ENCODE assay signal across 15 mouse cellular contexts in genomic region chr6:97333323-97333722, GRCm38 (mm10).
"Had no signal": no experiment of that assay in that cellular context is flagged by ENCODE, and none has a peak within 500 bp of the region (broad histone marks: within the 10 kb centered on the region; RNA-seq: fewer than 3 reads in every experiment).

No protein-coding gene starts in this region.

- H3K36me3 ChIP-seq: lung, embryonic 15.5 days; midbrain, embryonic 12.5 days; midbrain, embryonic 15.5 days; neural tube, embryonic 12.5 days; stomach, embryonic 15.5 days had no signal

- H3K27ac ChIP-seq: lung, embryonic 15.5 days; macrophage; midbrain, embryonic 12.5 days; midbrain, embryonic 15.5 days; neural tube, embryonic 12.5 days; stomach, embryonic 15.5 days had no signal

- H3K4me2 ChIP-seq: lung, embryonic 15.5 days; midbrain, embryonic 12.5 days; midbrain, embryonic 15.5 days; neural tube, embryonic 12.5 days; stomach, embryonic 15.5 days had no signal

- H3K9ac ChIP-seq: lung, embryonic 15.5 days; midbrain, embryonic 12.5 days; midbrain, embryonic 15.5 days; neural tube, embryonic 12.5 days; stomach, embryonic 15.5 days had no signal

- H3K4me1 ChIP-seq: lung, embryonic 15.5 days; midbrain, embryonic 15.5 days; neural tube, embryonic 12.5 days; stomach, embryonic 15.5 days had no signal

- H3K9me3 ChIP-seq: lung, embryonic 15.5 days; midbrain, embryonic 12.5 days; midbrain, embryonic 15.5 days; neural tube, embryonic 12.5 days; stomach, embryonic 15.5 days had no signal

- H3K27me3 ChIP-seq: lung, embryonic 15.5 days; megakaryocyte, embryonic 14.5 days; midbrain, embryonic 12.5 days; midbrain, embryonic 15.5 days; neural tube, embryonic 12.5 days; stomach, embryonic 15.5 days had no signal

- DNase-seq: lung, adult 2 months; lung, postnatal 14 days; lung, postnatal 36 days; right cerebral cortex, postnatal 14 days; thymus, adult 2 months; thymus, postnatal 25 days; thymus, postnatal 4 days had no signal

- H3K4me3 ChIP-seq: lung, embryonic 15.5 days; megakaryocyte, embryonic 14.5 days; midbrain, embryonic 12.5 days; midbrain, embryonic 15.5 days; neural tube, embryonic 12.5 days; stomach, embryonic 15.5 days had no signal

- ATAC-seq: lung, postnatal 0 days; midbrain, embryonic 15.5 days had no signal
